Mouse (Mus musculus) myocyte (in vitro differentiated cells): ENCODE data around the gene Timp2. TPM values are rescaled to one million over a fixed set of nuclear protein-coding genes. Genes with fewer than 3 reads are reported as not detected.

Source experiments
- H3K27me3 ChIP-seq: one replicate; pipeline ENCODE4 v1.6.1; 2011; ENCODE audit not compliant: control insufficient read depth, insufficient read depth, insufficient read length
- H3K36me3 ChIP-seq: one replicate; pipeline ENCODE4 v1.6.1; 2011; ENCODE audit not compliant: control insufficient read depth, insufficient read depth
- H3K4me2 ChIP-seq: one replicate; pipeline ENCODE4 v1.6.1; 2011; ENCODE audit warnings: low read depth, control low read depth
- H3K4me3 ChIP-seq: one replicate; pipeline ENCODE4 v1.5.1; 2011; ENCODE audit warnings: mild to moderate bottlenecking, control low read depth, moderate library complexity
- H3K79me2 ChIP-seq: one replicate; pipeline ENCODE4 v1.6.1; 2011; ENCODE audit not compliant: control insufficient read depth, insufficient read depth
- H3ac ChIP-seq: one replicate; pipeline ENCODE4 v1.6.1; 2011; ENCODE audit not compliant: control insufficient read depth, insufficient read length
- CEBPB ChIP-seq: IDR thresholded peaks from 2 replicates; pipeline ENCODE4 v1.6.1; 2011; ENCODE audit warnings: mild to moderate bottlenecking, moderate library complexity; ENCODE audit not compliant: poor library complexity, insufficient read depth, severe bottlenecking
- E2F4 ChIP-seq: IDR thresholded peaks from one replicate; pipeline ENCODE4 v1.6.1; 2011; ENCODE audit warnings: mild to moderate bottlenecking, control low read depth, moderate library complexity; ENCODE audit not compliant: insufficient read depth
- MAX ChIP-seq: IDR thresholded peaks from one replicate; pipeline ENCODE4 v1.6.1; 2011; ENCODE audit warnings: low read depth, mild to moderate bottlenecking, control low read depth
- MYOD1 ChIP-seq, 3 experiments: IDR thresholded peaks; one replicate each; pipeline ENCODE4 v1.6.1; 2011; ENCODE audit warnings: control low read depth in 2 of 3, low read depth in 2 of 3, mild to moderate bottlenecking in 2 of 3, moderate library complexity in 1 of 3; ENCODE audit not compliant: insufficient read length in 2 of 3, control insufficient read depth in 1 of 3
- MYOG ChIP-seq, 3 experiments: IDR thresholded peaks; one replicate each; pipeline ENCODE4 v1.6.1; 2011; ENCODE audit warnings: control low read depth in 2 of 3, low read depth in 2 of 3, mild to moderate bottlenecking in 2 of 3; ENCODE audit not compliant: insufficient read length in 2 of 3, control insufficient read depth in 1 of 3, insufficient read depth in 1 of 3
- POLR2A ChIP-seq: IDR thresholded peaks from one replicate; pipeline ENCODE4 v1.6.1; 2011; ENCODE audit warnings: low read depth, mild to moderate bottlenecking, control low read depth, moderate library complexity; ENCODE audit not compliant: insufficient read length
- POLR2AphosphoS2 ChIP-seq: IDR thresholded peaks from one replicate; pipeline ENCODE4 v1.6.1; 2011; ENCODE audit warnings: low read depth, control low read depth; ENCODE audit not compliant: insufficient read length
- REST ChIP-seq: IDR thresholded peaks from one replicate; pipeline ENCODE4 v1.6.1; 2011; ENCODE audit warnings: mild to moderate bottlenecking, control low read depth, moderate library complexity; ENCODE audit not compliant: insufficient read depth, insufficient read length
- SRF ChIP-seq: IDR thresholded peaks from one replicate; pipeline ENCODE4 v1.6.1; 2011; ENCODE audit warnings: low read depth; ENCODE audit not compliant: control insufficient read depth, insufficient read length
- TCF12 ChIP-seq: IDR thresholded peaks from one replicate; pipeline ENCODE4 v1.6.1; 2011; ENCODE audit warnings: mild to moderate bottlenecking, control low read depth; ENCODE audit not compliant: poor library complexity, insufficient read depth, severe bottlenecking
- TCF3 ChIP-seq: IDR thresholded peaks from one replicate; pipeline ENCODE4 v1.6.1; 2011; ENCODE audit warnings: low read depth, control low read depth; ENCODE audit not compliant: insufficient read length
- USF1 ChIP-seq: IDR thresholded peaks from one replicate; pipeline ENCODE4 v1.6.1; 2011; ENCODE audit warnings: low read depth, mild to moderate bottlenecking, control low read depth, moderate library complexity
- polyA plus RNA-seq: library from polyadenylated mRNA; unstranded; fragments of >200 nt; fragmentation: generic; extraction: Trizol; gene quantifications from one replicate; pipeline ENCODE4 v1.2.1, GENCODE M21; 2012; ENCODE audit warnings: missing spikeins

The Timp2 gene
- polyA plus RNA-seq, 1 experiment = 321 TPM

DNA sequence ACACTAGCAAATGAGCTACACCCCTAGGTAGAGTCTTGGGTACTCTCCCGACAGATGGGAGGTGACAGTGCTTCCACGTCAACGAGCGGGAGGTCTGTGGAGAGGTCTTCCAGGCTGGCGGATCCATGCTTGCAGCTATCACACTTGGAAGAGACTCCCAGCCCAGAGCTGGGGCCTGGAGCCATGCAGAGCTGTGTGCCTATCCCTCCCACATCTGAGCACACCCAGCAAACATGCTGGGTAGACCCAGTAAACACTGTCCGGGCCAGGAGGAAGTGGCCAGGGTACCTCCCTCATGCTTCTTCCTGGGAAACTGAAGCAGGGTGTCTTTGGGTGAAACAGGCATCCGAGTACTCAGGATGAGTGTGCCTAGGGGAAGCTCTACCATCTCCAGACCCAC is 5.0 kb upstream of the Timp2 start:
- no peak overlapping the region for H3K4me3 ChIP-seq
- H3ac ChIP-seq = no peak overlapping the region
- H3K4me2 ChIP-seq = peak overlapping the region; percentile 44
- no peaks in the 10 kb centered on the region for H3K27me3 ChIP-seq
- H3K36me3 ChIP-seq = no peaks in the 10 kb centered on the region
- H3K79me2 ChIP-seq = peaks cover 3% of the 10 kb centered on the region
- TF ChIP-seq TCF12 (no peak), MYOD1 (IDR thresholded peaks at IDR 0.05; ENCODE audit: control insufficient read depth in 1 of 3, insufficient read length in 2 of 3, low read depth in 2 of 3) (no peak), REST (no peak), USF1 (no peak), CEBPB (no peak), MYOG (IDR thresholded peaks at IDR 0.05; ENCODE audit: control insufficient read depth in 1 of 3, insufficient read depth in 1 of 3, insufficient read length in 2 of 3, low read depth in 2 of 3) (no peak), POLR2AphosphoS2 (no peak), TCF3 (no peak), E2F4 (no peak), SRF (no peak), MAX (no peak), POLR2A (no peak)

GRCm38 (mm10) chr11:118355205-118355604 is 335 bp downstream of the Timp2 start:
- Histone ChIP-seq H3ac (peak overlapping the region; percentile 78), H3K79me2 (peaks cover 51% of the 10 kb centered on the region), H3K36me3 (peaks cover 4% of the 10 kb centered on the region), H3K27me3 (no peaks in the 10 kb centered on the region), H3K4me3 (peak overlapping the region; percentile 70), H3K4me2 (peak overlapping the region; percentile 92)
- TF ChIP-seq POLR2A (peak; percentile 98), SRF (peak; percentile 76), MYOD1 (IDR thresholded peaks at IDR 0.05; ENCODE audit: control insufficient read depth in 1 of 3, insufficient read length in 2 of 3, low read depth in 2 of 3) (peak in 2 of 3 experiments; percentile 65 to 82), MYOG (IDR thresholded peaks at IDR 0.05; ENCODE audit: control insufficient read depth in 1 of 3, insufficient read depth in 1 of 3, insufficient read length in 2 of 3, low read depth in 2 of 3) (peak in 2 of 3 experiments; percentile 69 to 81), E2F4 (no peak), REST (no peak), POLR2AphosphoS2 (peak; percentile 94), TCF3 (peak; percentile 3)

DNA sequence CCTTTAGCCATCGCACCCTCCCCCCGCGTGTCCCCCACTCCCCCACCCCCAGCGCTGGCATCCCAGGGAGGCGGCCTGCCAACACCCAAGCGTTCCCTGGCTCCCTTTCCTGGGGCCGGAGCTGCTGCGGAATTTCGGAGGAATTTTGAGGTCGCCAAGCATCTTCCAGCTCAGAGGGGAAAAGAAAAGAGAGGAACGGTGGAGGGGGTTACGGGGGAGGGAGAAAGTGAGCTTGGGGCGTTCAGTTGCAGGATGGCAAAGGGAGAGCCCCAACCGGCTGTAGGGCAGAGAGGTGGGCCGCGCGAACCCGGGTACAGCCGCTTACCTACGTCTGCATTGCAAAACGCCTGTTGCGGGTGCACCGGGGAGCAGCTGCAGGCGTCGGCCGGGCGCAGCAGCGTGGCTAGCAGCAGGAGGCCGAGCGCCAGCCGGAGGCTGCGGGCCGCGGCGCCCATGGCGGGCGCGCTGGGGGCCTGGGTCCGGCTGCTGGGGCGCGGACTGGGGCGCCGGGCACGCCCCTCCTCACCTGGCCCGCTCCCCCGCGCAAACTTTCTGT is 826 bp downstream of the Timp2 start:
- peak overlapping the region; percentile 70 for H3K4me3 ChIP-seq
- no peaks in the 10 kb centered on the region for H3K27me3 ChIP-seq
- peaks cover 53% of the 10 kb centered on the region for H3K79me2 ChIP-seq
- peaks cover 4% of the 10 kb centered on the region for H3K36me3 ChIP-seq
- H3ac ChIP-seq = peak overlapping the region; percentile 78
- H3K4me2 ChIP-seq = peak overlapping the region; percentile 90
- TF ChIP-seq POLR2AphosphoS2 (no peak), SRF (no peak), MYOD1 (IDR thresholded peaks at IDR 0.05; ENCODE audit: control insufficient read depth in 1 of 3, insufficient read length in 2 of 3, low read depth in 2 of 3) (peak in 1 of 3 experiments; percentile 53), TCF12 (no peak), CEBPB (no peak), REST (no peak), E2F4 (no peak), MYOG (IDR thresholded peaks at IDR 0.05; ENCODE audit: control insufficient read depth in 1 of 3, insufficient read depth in 1 of 3, insufficient read length in 2 of 3, low read depth in 2 of 3) (peak in 2 of 3 experiments; percentile 61 to 73), TCF3 (no peak)

GRCm38 (mm10) chr11:118349494-118349893 is 6.0 kb downstream of the Timp2 start:
- no peak for TF ChIP-seq POLR2AphosphoS2
- no peak for TF ChIP-seq MAX
- peak in 2 of 3 experiments; percentile 78 to 89 for TF ChIP-seq MYOG (IDR thresholded peaks at IDR 0.05; ENCODE audit: control insufficient read depth in 1 of 3, insufficient read depth in 1 of 3, insufficient read length in 2 of 3, low read depth in 2 of 3)
- no peak for TF ChIP-seq POLR2A
- no peak for TF ChIP-seq USF1
- no peak for TF ChIP-seq REST
- no peak for TF ChIP-seq CEBPB
- TF ChIP-seq TCF12 = peak; percentile 61
- TF ChIP-seq TCF3 = peak; percentile 38
- peak in 2 of 3 experiments; percentile 75 to 90 for TF ChIP-seq MYOD1 (IDR thresholded peaks at IDR 0.05; ENCODE audit: control insufficient read depth in 1 of 3, insufficient read length in 2 of 3, low read depth in 2 of 3)
- Histone ChIP-seq H3K4me3 (no peak overlapping the region), H3K79me2 (peaks cover 95% of the 10 kb centered on the region), H3K27me3 (no peaks in the 10 kb centered on the region), H3K36me3 (peaks cover 4% of the 10 kb centered on the region), H3K4me2 (peak overlapping the region; percentile 74), H3ac (no peak overlapping the region)

GRCm38 (mm10) chr11:118348877-118349276 is 6.7 kb downstream of the Timp2 start:
- no peak overlapping the region for H3K4me3 ChIP-seq
- no peak overlapping the region for H3ac ChIP-seq
- TF ChIP-seq MYOG (IDR thresholded peaks at IDR 0.05; ENCODE audit: control insufficient read depth in 1 of 3, insufficient read depth in 1 of 3, insufficient read length in 2 of 3, low read depth in 2 of 3) (peak in 1 of 3 experiments; percentile 21), E2F4 (no peak), SRF (no peak), POLR2AphosphoS2 (no peak), MYOD1 (IDR thresholded peaks at IDR 0.05; ENCODE audit: control insufficient read depth in 1 of 3, insufficient read length in 2 of 3, low read depth in 2 of 3) (peak in 2 of 3 experiments; percentile 12 to 61), TCF12 (no peak), USF1 (no peak), POLR2A (peak; percentile 34), TCF3 (no peak)
- H3K27me3 ChIP-seq = no peaks in the 10 kb centered on the region
- peak overlapping the region; percentile 74 for H3K4me2 ChIP-seq
- peaks cover 95% of the 10 kb centered on the region for H3K79me2 ChIP-seq
- H3K36me3 ChIP-seq = peaks cover 4% of the 10 kb centered on the region
